Mouse (Mus musculus) T-helper 2 cell (primary cell): ENCODE measurements around the gene H2-M10.2.
"Not testable (repeated sequence)": the region's sequence is repeated elsewhere in the genome, so short reads cannot be mapped to it uniquely, and the experiment has no call there.

Experiments
- in situ Hi-C: fragments of 300-600 bp; cut with MboI, MseI; formaldehyde crosslinking; loops from one replicate; pipeline ENCODE4 v1.15.1; 2025; ENCODE audit warnings: high pct_unique_total_duplicates

Gene H2-M10.2

DNA sequence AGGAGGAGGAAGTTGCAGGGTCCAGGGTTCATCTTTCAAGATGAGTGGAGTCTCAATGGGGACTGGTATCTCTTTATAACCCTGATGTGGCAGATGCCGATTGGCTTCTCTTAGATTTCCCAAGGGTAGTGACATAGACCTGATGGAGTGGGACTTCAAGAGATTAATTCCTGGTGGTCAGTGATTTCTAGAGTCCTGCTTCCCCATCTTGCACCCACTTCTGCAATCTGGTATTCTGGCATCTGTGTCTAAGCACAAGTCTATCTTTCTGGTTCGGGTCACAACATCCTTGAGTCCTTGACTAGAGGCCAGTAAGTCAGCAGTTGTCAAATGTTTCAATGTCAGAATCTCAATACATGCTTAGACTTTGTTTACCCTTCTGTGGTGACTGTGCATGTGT lies at the start of gene H2-M10.2:
Gene H2-M10.2 (minus strand): TSS at position 101 of the 400 bp plus-strand sequence.
- in situ Hi-C loops, result no loop called here

DNA sequence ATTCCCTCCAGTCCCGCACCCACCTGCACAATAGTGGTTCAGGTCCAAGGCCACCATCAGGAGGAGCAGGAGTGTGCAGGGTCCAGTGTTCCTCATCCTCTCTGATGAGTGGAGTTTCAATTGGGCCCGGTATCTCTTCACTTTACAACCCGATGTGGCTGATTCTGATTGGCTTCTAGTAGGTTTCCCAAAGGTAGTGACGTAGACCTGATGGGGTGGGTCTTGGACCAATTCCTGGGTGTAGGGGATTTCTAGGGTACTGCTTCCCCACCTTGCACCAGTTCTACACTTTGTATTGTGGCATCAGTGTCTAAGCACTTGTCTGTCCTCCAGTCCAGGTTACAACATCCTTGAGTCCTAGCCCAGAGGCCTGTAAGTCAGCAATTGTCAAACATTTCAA lies 39.8 kb upstream of the H2-M10.2 start, which contains the start of gene H2-M10.1:
Gene H2-M10.1 (minus strand): TSS at position 101 of the 400 bp plus-strand sequence.
- in situ Hi-C loops, result no loop called here

DNA sequence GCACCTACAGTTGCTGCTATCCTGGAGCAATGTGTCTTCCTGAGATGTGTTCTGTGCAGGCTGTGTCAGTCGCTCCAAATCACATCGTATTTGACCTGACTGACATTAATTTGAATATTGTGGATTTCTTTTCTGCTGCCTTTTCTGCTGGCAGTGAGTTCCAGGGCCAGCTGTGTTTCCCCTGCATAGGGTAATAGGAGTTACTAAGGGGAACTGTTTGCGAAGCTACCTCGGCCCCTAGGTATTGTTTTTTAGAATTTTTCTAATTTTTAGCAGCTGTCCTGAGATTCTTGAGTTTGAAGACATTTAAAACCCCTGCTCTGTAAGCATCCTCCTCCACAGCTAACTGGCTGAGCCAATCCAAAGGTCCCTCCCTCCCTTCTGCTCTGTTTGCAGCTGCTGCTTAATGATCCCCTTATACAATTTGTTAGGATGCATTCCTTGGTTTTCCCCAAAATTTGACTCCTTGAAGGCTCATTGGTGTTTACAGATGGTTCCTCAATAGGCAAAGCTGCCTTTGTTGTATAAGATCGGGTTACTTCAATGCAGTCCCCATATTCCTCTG lies 29.5 kb upstream of the H2-M10.2 start:
- in situ Hi-C loops, result no loop called here

DNA sequence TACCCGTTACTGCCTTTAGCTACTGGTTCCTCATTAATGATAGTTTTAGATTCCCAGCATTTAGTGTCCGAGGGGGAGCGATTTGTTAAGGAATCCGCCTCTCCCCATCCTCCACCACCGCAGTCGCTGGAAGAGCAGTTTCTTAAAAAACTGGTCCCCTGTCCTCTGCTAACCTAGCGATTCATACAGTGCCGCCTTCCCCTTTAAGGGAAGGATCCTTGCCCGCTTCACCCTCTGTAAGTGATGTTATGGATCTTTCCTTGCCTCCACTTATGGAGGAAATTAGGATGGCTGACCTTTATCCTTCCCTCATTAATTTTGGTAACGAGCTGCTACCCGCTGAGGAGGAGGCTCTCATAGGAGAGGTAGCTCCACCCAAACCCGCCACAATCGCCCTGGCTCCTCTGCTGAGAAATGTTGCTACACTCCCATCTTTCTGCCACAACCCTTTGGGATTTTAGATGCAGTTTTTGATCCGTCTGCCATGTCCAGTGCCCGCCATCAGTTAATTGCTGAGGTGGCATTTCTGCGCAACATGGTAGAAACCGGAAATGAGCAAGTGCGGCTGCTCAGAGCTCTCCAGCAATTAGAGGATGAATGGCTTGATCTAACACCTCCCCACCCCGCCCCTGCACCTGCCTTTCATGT lies 28.9 kb upstream of the H2-M10.2 start:
- in situ Hi-C loops, result no loop called here

DNA sequence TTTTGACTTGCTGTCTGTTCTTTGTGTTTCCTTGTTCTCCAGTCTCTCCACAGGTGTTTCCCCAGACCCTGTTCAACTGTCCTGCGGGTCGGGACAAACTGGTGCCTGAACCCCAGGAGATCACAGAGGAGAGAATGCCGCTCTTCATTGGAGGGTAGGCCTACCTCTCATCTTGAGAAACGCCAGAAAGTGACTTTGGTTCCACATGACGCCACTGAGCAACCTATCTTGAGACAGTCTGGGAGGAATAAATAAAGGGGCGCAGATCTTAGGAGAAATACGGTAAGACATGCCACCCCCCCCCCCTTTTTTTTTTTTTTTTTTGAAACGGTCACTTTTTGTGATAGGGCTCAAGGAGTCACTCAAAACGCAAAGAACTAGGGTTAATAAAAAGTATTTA lies 28.2 kb upstream of the H2-M10.2 start:
- in situ Hi-C loops, result loop anchor here (5.0 kb wide), 1 partner anchor 103 kb away; no protein-coding TSS in a partner anchor

DNA sequence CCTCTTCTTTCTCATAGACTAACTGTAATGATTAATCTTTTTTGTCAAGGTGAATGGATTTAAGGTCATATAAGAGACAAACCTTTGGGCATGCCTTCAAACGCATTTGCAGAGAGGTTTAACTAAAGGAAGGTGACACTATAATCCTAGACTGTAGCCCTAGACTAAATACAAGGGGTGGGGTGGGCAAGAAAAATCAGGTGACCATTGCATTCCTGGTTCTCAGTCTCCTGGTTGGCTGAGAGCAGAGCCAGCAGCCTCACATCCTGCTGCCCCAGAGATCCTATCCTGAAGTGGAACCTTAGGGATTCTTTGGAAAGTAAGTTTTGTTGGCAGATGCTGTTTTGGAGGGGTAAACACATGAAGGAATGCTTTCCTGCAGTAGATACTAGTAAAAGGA lies 23.0 kb upstream of the H2-M10.2 start:
- in situ Hi-C loops, result no loop called here

DNA sequence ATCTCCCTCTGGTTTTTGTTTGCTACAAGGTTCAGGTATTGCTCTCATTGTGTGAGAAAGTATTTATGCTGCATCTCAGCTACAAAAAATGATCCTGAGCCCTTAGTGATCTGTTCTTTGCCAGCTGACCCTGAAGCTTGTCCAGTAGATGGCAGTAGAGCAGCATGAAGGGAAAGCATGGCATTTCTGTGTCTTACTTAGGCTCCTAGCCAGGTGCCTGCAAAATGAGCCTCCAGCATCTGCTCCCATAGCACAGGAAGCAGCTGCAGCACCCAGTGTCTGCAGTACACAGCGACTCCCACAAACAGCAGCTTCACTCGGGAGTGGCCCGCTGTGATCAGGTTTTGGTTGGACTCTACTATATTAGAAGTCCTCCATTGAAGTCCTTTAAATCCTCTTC lies 22.6 kb upstream of the H2-M10.2 start:
- in situ Hi-C loops, result not testable (repeated sequence)

DNA sequence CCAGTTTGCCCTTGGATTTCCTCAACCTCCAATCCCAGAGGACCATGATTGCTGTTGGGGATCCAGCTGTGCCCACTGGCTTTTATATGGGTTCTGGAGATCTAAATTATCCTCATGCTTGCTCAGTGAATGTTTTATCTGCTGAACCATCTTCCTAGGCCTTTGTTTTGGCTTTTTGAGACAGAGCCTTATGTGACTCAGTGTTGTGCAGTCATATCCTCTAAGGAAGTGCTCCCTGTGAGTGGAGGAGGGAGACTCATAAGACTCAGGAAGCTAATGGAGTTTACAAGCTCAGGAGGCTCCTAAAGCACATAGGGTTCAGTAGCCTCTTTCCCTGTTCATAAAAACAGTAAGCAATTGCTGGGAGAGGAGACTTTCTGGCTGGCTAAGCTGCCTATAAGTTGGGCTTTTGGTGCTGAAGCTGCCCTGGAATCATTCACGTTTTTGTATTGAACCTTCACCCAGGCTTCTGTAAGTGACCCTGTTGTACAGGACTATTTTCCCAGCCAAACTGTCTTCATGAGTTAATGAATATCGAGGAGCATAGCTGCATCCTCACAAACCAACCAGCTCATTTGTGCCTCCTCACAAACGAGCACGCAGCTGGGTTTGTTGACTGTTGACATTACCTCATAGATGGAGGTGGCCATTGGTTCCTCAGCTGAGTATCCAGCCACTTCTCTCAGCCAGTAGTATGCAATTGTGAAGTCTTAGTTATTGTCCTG lies 4.6 kb downstream of the H2-M10.2 start:
- in situ Hi-C loops, result no loop called here

DNA sequence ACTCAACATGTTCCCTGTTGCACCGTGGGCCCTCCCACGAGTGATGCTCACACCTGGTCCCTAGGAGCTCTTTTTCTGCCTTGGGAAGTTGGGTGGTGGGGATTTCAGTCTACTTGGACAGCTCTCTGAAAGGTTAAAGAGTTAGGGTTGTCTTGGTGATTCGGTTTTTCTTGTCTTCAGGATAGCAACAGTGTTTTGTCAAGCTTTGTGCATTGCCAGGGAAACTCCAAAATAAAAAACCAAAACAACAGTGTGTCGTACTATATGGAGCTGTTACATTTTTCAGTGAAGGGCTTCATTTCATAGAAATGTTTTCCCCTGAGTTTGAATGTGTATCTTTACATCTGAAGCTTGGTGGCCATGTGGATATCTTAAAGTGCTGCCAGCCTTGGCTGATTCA lies 11.5 kb downstream of the H2-M10.2 start:
- in situ Hi-C loops, result no loop called here

DNA sequence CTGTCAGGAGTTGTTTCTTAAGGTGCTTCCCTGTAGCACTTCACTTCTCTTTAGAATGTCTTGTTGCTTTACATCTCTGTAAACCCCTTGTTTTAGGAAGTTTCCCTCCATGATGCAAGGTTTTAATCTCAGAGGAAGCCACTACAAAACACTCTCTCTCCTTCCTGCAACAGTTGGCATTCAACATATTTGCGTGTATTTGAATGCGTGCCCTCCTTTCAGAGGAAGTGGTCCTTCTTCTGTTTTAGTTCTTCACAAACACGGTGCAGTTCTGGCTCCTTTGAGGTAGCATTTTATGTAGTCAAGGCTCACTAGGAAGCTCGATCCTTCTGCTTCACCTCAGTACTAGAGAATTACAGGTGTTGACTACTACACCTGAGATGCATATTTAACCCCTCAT lies 12.5 kb downstream of the H2-M10.2 start:
- in situ Hi-C loops, result no loop called here

DNA sequence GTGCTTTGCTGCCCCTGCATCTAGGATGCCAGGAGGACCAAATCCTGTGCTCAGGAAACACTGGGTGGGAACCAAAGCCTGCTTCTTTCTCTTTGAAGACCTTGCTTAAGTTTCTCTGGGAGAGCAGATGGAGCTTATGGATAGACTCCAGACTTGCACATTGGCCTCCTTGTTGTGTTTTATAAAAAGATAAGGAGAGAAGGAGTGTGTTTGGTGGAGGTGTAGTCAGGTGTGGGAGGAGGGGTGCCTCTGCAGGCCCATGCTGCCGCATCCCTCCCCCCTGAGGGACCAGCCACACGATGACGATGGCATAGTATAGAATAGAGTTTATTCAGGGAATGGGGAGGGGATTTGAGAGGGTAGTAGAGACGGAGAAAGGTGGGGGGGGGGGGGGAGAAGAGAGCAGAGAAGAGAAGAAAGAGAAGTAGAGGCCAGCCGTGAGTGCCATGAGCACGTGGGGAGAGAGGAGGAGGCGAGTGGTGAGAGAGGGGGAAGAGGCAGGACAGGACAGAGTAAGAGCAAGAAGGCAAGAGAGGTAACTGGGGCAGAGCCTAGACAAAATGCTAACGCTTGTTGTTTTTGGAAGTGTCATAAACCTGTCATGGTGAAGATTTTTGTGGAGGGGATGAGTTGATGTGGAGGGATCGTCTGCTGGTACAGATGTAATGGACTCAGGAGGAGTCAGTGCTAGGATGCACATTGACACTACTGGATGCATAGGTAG lies 13.5 kb downstream of the H2-M10.2 start:
- in situ Hi-C loops, result no loop called here

DNA sequence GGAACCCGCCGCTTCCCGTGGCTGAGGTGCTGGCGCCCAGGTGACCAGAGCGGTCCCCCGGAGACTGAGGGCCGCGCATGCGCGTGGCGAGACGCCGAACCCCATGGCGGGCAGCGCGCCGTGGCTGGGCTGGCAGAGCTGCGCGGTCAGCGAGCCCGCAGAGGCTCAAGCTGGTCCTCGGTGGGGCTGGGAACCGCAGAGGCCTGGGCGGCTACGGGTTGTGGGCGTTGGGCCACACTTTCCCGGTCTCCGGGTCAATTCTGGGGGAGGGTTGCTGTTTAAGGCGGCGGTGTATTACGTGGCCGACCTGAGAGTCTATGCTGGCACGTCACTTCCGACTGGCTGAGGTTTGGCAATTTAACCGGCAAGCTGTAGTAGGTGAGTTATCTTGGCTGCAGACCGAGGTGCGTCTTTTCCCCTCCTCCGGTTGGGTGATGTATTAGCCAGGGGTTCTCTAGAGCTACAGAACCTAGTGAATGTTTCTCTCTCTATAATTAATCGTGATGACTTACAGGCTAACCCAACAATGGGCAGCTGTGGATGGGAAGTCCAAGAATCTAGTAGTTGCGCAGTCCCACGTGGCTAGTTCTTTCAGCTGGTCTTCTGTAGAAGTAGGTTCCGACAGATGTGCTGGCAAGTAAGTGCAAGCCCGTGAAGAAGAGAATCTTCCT lies 14.6 kb downstream of the H2-M10.2 start, which contains the start of gene Trim39:
Gene Trim39 (minus strand): TSS at position 662 of the 671 bp plus-strand sequence.
- in situ Hi-C loops, result no loop called here

DNA sequence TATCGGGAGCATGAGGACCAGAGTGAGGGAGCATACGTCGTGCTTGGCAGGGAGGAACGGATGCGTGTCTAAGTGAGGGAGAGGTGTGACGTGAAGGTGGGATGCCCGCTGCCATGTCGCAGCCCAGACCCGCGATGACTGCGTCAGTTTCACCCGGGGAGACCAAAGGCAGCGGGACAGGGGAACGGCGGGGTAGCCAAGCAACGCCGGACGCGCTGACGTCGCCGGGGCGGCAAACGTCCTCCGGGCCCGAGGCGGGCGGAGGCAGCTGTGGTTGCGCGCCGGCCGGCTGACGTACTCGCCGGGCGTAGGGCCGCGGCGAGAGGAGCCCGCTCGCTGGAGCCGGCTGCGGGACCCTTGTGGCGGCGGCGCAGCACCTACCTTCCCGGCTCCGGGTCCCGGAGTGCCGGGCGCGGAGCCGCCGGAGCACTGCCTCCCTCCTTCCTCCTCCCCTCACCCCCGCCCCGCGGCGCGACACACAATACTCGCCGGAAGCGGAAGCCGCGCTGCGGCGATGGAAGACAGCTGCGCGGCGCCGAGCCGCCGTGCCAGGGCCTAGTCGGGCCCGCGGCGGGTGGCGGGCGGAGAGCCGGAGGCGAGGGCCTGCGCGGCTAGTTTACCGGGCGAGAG lies 15.2 kb downstream of the H2-M10.2 start:
- in situ Hi-C loops, result no loop called here

DNA sequence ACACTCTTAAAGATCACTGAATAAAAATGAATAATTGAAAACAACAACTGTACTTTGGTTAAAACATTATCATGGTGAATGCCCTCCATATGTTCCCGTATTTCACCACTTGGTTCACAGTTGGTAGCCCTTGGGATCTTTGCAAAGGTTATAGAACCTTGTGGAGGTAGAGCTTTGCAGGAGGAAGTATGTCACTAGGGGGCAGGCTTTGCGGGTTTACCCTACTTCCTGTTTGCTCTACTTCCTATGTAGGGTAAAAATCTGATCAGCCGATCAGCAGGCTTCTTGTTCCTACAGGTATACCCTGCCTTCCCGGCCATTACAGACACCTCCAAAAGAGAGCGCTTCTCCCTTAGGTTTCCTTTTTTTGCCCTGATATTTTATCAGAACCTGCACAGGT lies 20.5 kb downstream of the H2-M10.2 start:
- in situ Hi-C loops, result loop anchor here (10.0 kb wide), 1 partner anchor 61 kb away; no protein-coding TSS in a partner anchor

DNA sequence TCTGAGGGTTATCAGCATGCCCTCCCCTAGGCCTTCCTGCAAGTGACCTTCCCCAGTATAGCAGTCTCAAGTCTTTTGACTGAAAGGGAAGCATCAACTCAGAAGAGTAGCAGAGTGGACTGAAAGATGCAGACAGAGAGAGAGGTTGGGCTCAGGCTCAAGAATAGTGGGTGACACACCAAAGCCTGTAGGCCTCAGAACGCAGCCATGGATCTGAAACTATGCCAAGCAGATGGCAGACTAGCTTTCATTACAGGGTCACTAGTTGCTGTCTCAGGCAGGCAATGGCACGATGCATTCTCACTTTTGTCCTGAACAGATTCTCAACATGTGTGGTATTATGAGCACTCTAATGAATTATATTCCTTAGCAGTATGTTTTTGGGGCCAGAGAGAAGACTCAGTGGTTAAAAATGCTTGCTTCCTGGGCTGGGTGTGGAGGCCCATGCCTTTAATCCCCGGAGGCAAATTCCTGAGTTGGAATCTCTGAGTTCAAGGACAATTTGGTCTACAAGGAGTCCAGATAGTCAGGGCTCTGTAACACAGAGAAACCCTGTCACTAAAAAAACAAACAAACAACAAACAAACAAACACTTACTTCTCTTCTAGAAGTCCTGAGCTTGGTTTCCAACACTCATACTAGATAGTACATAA lies 21.9 kb downstream of the H2-M10.2 start:
- in situ Hi-C loops, result loop anchor here (10.0 kb wide), 1 partner anchor 60 kb away; no protein-coding TSS in a partner anchor

DNA sequence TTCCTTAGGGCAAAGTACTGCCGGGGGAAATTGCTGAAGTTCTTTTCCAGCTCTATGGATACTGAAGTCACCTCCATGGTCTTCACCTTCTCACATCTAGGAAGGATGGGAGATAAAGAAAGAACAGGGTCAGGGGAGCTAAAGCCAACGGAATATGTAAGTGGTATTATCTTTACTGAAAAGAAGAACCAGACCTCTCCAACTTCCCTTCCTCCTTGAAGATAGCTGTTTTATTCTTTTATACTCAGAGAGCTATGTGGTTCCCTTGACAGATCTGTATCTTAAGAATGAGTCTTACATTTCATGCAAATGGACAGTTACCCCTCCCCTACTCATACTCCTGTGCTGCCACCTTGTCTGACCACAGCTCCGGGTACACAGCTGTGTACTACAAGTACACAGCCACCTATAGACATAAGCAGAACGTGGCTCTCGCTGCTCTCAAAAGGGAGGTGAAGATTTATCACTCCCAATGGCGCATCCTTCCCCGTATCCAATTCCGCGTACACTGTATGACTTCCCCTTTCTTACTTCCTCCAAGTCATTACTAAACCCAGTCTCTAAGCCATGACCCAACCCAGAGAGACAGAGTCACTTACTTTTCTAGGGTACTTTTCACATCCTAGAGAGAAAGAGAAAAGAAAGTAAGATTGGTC lies 24.7 kb downstream of the H2-M10.2 start:
- in situ Hi-C loops, result loop anchor here (10.0 kb wide), 1 partner anchor 57 kb away; no protein-coding TSS in a partner anchor

DNA sequence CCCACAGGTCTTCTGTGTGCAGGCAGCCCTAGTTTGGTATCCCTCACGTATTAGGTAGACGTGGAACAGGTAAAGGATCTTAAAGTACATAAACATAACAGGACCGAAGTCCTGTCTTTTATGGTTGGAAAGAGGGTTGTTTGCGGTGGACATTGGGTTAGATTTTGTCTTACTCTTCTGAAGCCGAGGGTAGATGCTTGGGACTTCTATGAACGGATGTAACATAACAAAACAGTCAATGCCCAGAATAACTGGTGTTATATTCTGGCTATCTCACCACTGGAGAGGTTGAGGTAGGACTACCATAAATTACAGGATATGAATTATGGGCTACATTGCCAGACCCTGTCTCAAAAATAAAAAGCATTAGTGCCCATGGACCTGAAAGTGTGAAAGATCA lies 28.3 kb downstream of the H2-M10.2 start, which contains the start of gene Rpp21:
Gene Rpp21 (minus strand): TSS at position 101 of the 400 bp plus-strand sequence.
- in situ Hi-C loops, result no loop called here

DNA sequence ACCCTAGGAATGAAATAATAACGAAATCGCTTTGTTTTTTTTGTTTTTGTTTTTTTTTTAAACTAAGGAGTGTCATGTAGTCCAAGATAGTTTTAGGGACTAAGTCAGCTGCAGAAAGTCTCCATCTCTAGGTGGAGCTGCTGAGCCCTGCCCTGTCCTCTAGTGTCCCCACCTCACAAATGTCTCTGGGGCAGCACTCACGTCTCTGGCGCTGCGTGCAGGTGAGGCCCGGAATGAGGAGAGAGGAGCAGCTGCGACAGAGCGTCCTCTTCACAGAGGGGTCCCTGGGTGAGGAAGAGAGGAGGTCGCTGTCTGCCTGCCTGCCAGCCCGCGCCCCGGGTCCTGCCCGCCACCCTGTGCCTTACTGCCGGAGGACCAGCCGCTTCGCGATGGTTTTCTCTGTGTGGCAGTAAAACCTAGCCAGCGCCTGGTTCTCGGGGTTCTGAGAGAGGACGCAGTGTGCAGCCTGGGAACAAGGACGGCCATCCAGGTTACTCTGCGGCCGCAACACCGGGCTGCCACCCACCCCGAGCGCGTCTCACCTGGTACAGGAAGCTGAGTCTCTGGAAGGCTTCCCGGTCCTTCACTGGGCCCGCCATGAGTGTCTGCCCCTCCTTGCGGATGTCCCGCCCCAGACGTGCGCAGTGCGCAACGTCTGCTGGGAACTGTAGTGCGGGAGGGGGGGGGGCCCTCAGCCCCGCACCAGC lies 28.9 kb downstream of the H2-M10.2 start:
- in situ Hi-C loops, result no loop called here

DNA sequence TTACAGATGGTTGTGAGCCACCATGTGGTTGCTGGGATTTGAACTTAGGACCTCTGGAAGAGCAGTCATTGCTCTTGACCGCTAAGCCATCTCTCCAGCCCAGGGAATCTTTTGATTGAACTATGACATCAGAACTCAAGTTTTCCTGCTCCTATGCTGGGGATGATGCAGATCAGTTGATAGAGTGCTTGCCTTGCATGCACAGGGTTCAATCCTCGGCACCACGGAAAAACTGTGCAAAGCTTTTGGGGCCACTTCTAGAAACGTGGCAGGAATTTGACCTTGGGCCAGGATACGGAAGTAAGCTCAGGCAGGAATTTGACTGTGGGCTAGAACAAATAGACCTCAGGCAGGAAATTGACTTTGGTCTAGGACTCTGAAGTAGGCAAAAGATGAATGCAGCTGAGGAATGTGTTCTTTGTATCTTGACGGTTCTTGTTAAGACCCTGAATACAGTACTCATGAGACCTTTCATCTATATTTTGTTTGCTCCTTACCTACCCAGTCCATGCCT lies 33.1 kb downstream of the H2-M10.2 start:
- in situ Hi-C loops, result no loop called here
